Mouse (Mus musculus): ENCODE results near the gene Cyp19a1.

The Cyp19a1 gene

DNA sequence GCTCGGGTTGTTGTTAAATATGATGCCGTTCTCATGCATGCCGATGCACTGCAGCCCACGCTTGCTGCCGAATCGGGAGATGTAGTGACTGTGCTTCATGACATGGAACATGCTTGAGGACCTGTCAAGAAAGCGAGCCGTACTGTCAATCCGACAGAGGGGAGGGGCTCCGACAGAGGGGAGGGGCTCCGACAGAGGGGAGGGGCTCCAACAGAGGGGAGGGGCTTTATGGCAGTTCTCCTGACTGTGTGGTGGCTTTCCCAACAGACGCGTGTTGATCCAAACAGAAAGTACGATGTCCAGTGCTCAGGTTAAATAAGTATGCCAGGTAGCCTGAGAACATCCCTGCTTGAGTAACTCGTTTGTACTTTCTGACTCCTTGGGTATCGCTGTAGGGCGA lies 87.7 kb downstream of the Cyp19a1 start:
- no peak for DNase-seq (ENCODE audit: low spot score in 2 of 2)

DNA sequence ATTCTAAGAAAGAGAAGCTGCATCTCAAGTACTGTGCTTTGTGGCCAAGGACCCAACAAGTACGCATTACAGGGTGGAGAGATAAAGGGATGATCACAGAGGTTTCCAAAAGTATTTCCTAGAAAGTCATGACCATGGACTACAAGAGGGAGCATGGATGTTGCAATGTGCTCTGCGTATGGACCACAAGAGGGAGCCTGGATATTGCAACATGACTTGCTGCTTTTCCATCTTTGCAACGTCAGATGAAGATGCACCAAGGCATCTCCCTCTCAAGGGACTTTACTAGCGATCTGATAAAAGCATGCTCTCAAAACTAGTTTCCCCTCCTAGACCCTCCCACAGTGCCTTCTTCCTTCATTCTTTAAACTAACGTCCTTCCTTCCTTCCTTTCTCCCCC lies 98.4 kb downstream of the Cyp19a1 start:
- peak in 1 of 2 experiments; percentile 20 for DNase-seq (ENCODE audit: low spot score in 2 of 2)

DNA sequence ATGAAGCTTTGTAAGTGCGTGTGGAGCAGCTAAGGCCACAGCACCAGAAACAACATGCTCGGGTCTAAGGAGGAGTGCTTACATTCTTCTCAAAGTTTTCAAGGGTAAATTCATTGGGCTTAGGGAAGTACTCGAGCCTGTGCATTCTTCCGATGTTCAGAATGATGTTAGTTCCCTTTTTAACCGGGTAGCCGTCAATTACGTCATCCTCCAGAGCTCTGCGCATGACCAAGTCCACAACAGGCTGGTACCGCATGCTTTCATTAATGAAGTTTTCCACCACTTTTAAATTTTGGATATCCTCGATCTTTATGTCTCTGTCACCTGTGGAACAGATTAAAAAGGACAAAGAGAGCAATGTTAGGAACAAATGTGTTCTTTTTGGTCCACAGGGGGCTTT lies 99.5 kb downstream of the Cyp19a1 start:
- DNase-seq (ENCODE audit: low spot score in 2 of 2): no peak

GRCm38 (mm10) chr9:54163117-54163516 lies 104.8 kb downstream of the Cyp19a1 start:
- DNase-seq (ENCODE audit: low spot score in 2 of 2): no peak

DNA sequence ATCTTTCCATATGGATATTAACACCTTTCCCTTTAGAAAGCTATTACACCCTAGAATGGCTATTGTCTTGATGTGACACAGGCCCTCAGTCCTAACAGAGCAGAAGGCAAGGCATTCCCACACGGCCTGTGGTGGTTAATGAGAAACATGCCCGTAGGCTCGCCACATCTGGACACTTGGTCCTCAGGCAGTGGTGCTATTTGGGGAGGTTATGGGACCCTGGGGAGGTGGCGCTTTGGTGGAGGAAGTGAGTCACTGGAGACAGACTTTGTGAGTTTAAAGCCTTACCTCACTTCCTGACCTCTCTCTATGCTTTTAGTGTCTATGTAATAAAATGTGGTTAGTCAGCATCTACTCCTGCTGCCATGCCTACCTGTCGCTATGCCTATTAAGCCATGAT lies 114.2 kb downstream of the Cyp19a1 start:
- no peak for DNase-seq (ENCODE audit: low spot score in 2 of 2)

- no peak for DNase-seq (ENCODE audit: low spot score in 2 of 2)
These were observed 128.7 kb downstream of the Cyp19a1 start for GRCm38 (mm10) chr9:54139191-54139590.

Data from frontal cortex, postnatal 10 days (tissue).